Mouse (Mus musculus): ENCODE measurements at regions not wholly inside any gene's neighbourhood (a gene's known extent, or its start where the extent isn't known, plus 50 kb on each side); places are given as distances from the start of the nearest gene placed in this dataset.

DNA sequence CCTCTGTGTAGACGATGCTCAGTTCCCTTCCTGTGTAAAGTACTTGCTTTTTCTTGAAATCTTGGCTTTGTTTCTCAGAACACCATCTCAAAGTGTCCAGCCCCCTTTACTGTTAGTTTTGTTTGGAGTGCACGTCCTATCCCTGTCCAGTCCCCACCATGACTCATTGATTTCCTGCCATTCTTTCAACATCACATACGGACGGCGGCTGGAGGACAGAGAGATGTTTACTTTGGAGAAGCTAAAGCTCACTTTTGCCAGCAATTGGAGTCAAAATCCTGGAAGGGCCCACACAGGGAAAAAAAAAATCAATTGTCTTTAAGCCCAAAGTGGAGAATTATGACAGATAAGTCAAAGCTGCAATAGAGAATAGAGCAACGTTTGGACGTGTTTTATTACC lies 51.8 kb downstream of the Gm5426 start:
- intact Hi-C loops (cut with DNase I) = no loop called here
- Histone ChIP-seq H3K27ac (0 out of 2 replicates have a peak overlapping the region, but pooled peaks have one; percentile 16), H3K4me3 (no peak overlapping the region)
- TF ChIP-seq CTCF (IDR thresholded peaks at IDR 0.05) = no peak
- DNase-seq = no peak

DNA sequence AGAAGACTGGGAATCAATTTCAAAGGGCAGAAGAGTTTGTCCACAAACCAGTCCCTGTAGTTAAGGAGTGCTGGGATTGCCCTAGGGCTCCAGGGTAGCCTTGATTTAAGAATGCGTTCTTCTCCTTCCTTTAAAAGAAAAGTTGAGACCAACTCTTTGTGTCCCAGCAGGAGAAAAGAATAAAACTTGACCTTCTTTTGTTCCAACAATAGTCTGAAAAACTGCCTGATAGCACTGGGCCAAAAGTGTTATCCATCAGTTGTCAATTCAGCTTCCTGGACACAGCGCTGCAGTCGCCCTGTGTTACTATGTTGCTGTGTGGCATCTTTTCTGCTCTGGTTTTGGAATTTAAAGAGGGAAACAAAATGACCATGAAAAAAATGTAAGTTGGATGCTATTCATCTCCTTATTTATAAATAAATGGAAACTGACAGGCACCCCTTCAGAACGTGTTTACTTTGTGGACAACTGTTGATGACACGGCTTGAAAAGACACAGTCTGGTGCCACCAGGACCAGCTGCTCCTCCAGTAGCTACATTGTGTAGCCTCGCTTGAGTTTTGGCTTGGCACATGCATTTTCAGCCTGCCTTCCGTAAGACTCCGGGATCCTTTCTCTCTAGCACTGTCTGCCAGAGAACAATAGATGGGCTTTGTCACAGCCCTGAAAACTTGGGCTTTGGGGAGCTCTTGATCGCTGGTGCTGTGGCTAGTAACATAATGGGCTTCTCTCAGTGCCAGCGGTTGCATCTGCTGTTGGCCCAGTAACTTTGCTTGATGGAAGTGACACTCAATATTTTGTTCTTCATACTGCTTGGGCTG lies 54.0 kb downstream of the Gm5426 start:
- no peak overlapping the region for H3K27ac ChIP-seq
- intact Hi-C loops (cut with DNase I) = no loop called here
- no peak overlapping the region for H3K4me3 ChIP-seq
- DNase-seq = peak; percentile 21
- TF ChIP-seq CTCF (IDR thresholded peaks at IDR 0.05) = no peak

DNA sequence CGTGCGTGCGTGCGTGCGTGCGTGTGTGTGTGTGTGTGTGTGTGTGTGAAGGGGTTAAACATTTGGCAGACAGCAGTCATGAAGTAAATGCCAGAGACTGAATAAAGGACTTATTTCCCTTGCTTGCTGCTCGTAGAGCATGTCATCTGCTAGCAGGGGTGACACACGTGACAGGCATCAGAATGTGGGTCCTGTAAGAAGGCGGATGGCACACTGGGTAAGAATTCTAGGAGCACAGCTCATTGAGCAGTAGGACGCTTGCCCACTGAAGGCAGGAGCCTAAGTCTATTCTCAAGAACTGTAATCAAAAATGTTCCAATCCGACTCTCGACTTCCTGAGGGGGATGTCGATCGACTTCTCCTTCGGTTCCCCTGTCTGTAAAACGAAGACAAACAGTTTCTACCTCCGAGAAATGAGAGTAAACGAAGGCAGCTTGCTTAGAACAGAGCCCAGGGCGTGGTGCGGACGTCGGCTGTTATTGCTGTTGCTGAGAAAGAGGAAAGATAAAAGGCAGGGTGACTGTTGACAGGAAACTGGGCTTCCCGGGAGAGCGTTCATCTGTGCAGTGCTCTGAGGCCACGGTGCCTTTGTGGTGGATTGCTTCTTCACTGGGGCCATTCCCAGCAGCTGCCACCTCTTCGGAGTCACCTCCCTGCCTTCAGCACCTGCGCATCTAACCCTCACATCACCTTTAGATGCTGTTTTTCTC lies 64.7 kb downstream of the Gm5426 start:
- intact Hi-C loops (cut with DNase I) = no loop called here
- peak overlapping the region; percentile 22; the same call in 1 of the 2 replicates for H3K4me3 ChIP-seq

DNA sequence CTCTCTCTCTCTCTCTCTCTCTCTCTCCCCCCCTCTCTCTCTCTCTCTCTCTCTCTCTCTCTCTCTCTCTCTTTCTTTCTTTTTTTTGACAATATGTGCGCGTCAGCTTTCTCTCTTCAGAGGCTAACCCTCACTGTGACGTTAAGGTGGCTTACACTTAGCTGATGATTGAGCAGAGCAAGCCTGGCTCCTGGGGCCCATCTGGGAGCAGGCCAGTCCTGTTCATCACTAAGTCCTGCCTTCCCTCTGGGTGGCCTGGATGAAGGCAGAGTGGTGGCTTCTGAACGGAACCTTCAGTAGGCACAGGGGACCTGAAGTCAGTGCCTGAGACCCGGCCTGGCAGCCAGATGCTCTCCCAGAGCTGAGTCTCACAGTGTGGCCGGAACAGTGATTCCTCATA lies 65.5 kb downstream of the Gm5426 start:
- no peak for TF ChIP-seq CTCF (IDR thresholded peaks at IDR 0.05)
- Histone ChIP-seq H3K27ac (no peak overlapping the region), H3K4me3 (no peak overlapping the region)
- intact Hi-C loops (cut with DNase I) = no loop called here
- no peak for DNase-seq

More for the DNA sequence above, 64.7 kb downstream of the Gm5426 start:
- DNase-seq = no peak
- 0 out of 2 replicates have a peak overlapping the region, but pooled peaks have one; percentile 16 for H3K27ac ChIP-seq
- no peak for TF ChIP-seq CTCF (IDR thresholded peaks at IDR 0.05)

DNA sequence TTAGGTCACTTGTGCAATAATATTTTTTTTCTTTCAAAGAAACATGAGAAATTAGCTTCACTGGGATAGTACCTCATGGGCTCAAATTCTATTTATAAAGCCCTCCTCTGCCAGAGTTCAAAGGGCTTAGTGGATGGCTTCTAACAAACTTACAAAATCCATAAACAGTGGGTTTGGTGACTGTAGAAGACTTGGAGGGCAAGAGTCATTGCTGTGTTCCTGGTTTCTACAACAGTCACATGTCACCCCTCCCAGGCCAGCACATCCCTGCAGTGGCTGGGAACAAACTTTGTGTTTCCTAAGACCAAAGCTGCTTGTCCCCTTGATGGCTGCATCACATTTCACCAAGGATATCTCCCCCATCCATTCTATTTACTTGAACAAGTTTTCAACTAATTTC lies 66.5 kb downstream of the Gm5426 start:
- DNase-seq = no peak
- no peak overlapping the region for H3K27ac ChIP-seq
- TF ChIP-seq CTCF (IDR thresholded peaks at IDR 0.05) = no peak
- intact Hi-C loops (cut with DNase I) = no loop called here
- no peak overlapping the region for H3K4me3 ChIP-seq

DNA sequence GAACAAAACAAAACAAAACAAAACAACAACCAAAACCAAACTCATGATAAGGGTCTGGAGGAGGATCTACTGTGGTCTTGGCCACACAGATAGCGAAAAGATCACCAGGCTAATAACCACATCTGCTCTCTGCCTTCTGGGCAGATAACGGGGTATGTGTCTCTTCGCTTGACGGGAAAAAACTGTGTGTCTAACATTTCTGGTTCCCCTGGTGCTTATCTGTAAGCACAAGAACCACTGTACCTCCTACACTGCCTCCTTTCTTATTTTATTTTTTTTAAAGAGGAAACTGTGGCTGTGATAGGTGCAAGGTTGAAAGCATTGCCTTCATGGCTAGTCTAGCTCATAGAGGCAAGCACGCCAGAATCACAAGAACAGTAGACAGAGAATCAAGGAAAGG lies 67.8 kb downstream of the Gm5426 start:
- no peak for DNase-seq
- no peak for TF ChIP-seq CTCF (IDR thresholded peaks at IDR 0.05)
- H3K27ac ChIP-seq = no peak overlapping the region
- intact Hi-C loops (cut with DNase I) = no loop called here
- H3K4me3 ChIP-seq = no peak overlapping the region

DNA sequence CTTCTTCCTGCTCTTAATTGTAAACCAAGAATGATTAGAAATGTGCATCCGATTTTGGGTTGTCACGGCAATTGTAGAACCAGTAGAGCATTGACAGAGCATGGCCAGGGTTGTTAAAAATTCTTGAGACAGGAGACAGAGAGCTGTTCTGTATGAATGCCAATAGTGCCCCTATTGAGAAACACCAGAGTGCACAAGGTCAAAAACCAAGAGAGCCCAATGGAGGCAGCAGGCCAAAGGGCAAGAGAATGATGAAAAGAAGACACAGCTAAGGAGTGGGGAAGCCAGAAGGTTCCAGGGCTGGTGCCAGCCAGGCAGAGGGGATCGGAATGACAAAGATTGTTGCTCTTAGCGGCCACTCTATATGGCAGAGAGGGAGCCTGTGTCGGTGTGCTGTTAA lies 72.8 kb downstream of the Gm5426 start:
- peak; percentile 19 for DNase-seq
- no peak for TF ChIP-seq CTCF (IDR thresholded peaks at IDR 0.05)
- intact Hi-C loops (cut with DNase I) = no loop called here
- Histone ChIP-seq H3K4me3 (no peak overlapping the region), H3K27ac (no peak overlapping the region)

DNA sequence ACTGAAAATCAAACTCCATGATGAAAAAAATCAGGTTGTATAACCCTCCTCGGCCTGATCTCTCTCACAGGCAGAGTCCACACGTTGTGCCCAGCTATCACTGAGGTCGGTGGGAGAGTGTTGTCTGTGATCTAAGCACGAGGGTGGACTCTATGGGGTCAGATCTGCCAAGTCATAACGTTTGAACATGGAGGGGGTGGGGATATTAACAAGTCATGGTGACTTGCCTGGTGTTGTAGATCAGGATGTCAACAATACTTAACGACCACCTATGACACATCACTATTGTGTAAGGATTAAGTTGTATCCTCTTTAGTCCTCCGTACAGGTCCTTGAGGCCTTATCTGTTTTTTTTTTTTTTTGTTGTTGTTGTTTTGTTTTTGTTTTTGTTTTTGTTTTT lies 74.8 kb downstream of the Gm5426 start:
- DNase-seq = no peak
- no peak overlapping the region for H3K4me3 ChIP-seq
- no peak overlapping the region for H3K27ac ChIP-seq
- no peak for TF ChIP-seq CTCF (IDR thresholded peaks at IDR 0.05)
- intact Hi-C loops (cut with DNase I) = loop anchor here (10.0 kb wide), 1 partner anchor 944 kb away; no protein-coding TSS in a partner anchor

DNA sequence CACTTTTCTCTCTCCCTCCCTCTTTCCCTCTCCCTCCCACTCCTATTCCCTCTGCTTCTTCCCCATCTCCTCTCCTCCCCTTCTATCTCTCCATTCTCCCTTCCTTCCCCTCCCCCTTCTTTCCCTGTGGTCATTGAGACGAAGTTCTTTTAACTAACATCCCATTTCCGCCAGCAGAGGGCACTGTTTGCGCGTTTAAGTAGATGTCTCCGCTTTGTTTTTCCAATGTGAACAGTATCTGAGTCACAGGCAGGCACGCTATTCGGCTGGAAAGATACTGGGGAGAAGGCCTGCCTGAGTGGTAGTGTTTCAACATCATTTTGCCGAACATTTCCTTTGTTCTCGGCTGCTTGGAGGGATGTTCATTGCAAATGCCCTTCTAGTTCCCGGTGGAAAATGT lies 77.5 kb downstream of the Gm5426 start:
- intact Hi-C loops (cut with DNase I) = loop anchor here (1.0 to 10.0 kb wide), 3 partner anchors 721 to 1099 kb away; no protein-coding TSS in a partner anchor
- Histone ChIP-seq H3K27ac (0 out of 2 replicates have a peak overlapping the region, but pooled peaks have one; percentile 43), H3K4me3 (no peak overlapping the region)
- peak; percentile 88 for DNase-seq
- peak; percentile 79 for TF ChIP-seq CTCF (IDR thresholded peaks at IDR 0.05)

DNA sequence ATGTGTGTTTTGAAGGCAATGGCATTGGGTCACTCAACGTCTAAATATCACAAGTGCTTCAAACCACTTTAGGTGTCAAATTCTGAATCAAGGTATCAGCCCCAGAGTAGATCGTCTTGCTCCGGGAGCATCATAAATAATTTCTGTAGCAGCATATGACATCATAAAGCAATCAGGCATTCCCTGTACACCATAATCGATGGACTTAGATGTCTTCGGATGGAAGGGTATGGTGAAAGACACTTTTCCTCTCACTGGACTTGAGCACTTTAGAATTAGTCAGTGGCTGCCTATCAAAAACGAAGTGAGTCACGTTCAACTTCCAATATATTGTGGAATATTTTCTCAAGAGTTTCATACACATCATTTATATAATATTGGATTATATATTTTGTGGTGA lies 77.9 kb downstream of the Gm5426 start:
- TF ChIP-seq CTCF (IDR thresholded peaks at IDR 0.05) = no peak
- H3K27ac ChIP-seq = 0 out of 2 replicates have a peak overlapping the region, but pooled peaks have one; percentile 43
- H3K4me3 ChIP-seq = no peak overlapping the region
- intact Hi-C loops (cut with DNase I) = loop anchor here (2.0 to 10.0 kb wide), 2 partner anchors 721 to 941 kb away; no protein-coding TSS in a partner anchor
- DNase-seq = no peak

DNA sequence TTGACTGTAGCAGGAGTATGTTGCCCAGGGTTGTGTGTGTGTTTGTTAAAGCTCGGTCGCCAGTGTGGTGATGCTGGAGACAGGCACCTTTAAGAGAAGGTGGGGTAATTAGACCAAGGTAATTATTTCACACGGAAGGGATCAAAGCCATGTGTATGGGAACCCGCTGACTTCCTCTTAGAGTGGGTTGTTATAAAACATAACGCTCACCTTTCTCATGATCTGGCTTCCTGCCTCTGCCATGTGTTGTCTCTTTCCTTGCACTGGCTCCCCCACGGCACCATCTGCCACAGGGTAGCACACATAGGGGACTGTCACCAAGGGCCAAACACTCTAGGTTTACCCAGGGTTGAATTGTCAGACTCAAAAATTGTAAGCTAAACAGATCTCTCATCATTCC lies 78.5 kb downstream of the Gm5426 start:
- TF ChIP-seq CTCF (IDR thresholded peaks at IDR 0.05) = no peak
- Histone ChIP-seq H3K4me3 (no peak overlapping the region), H3K27ac (no peak overlapping the region)
- intact Hi-C loops (cut with DNase I) = loop anchor here (2.0 to 10.0 kb wide), 3 partner anchors 397 to 940 kb away; no protein-coding TSS in a partner anchor
- no peak for DNase-seq

DNA sequence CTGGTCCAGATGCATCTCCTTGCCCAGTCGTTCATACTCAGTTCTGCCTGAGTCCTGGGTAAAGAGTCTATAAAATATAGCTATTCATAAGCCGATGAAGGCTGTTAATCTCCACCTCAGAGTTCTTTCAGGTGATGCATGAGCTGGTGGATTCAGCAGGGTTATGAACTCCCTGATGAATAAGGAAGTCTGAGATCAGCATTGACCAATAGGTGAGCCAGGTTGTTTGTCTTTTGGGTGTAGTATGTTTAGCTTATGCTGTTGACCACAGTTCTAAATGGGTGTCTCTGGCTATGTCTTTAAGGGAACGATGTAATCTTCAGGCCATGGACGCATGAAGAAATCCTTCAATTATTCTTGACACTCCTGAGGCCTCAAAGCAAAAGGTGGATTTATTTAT lies 84.3 kb downstream of the Gm5426 start:
- DNase-seq = no peak
- H3K27ac ChIP-seq = no peak overlapping the region
- H3K4me3 ChIP-seq = no peak overlapping the region
- intact Hi-C loops (cut with DNase I) = no loop called here
- TF ChIP-seq CTCF (IDR thresholded peaks at IDR 0.05) = no peak

DNA sequence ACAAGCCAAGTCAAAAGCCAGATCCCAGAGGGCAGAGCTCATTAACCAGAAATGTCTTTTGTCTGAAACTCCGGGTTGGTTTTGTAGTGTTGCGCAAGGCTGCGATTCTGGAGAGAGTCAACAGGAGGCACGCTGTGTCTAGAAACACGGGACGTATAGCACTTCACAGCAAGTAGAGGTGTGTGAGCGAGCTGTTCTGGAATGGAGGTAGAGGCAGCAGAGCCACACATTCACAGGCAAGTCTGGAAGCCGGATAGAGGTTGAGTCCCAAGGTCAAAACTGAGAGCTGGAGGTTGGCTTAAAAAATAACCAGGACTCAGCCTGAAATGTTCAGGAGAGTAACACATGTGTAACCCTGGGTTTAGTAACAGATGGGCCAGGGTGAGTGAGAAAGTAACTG lies 94.0 kb downstream of the Gm5426 start:
- Histone ChIP-seq H3K27ac (no peak overlapping the region), H3K4me3 (no peak overlapping the region)
- intact Hi-C loops (cut with DNase I) = loop anchor here (5.0 kb wide), 1 partner anchor 1082 kb away; no protein-coding TSS in a partner anchor
- peak; percentile 20 for DNase-seq
- peak; percentile 32; the same call in 1 of the 2 replicates for TF ChIP-seq CTCF (IDR thresholded peaks at IDR 0.05)

Measured in gastrocnemius, adult 2 months (tissue).